Mouse (Mus musculus) midbrain, postnatal 0 days (tissue): ENCODE measurements around the gene Fzd4. TPM values are rescaled to one million over a fixed set of nuclear protein-coding genes. Genes with fewer than 3 reads are reported as not detected.

ENCODE experiments used
- ATAC-seq: fragments of 200-750 bp; cut with Nextera tagmentation; 2 replicates; pipeline ENCODE4 v1.8.0; 2017; ENCODE audit warnings: moderate number of reproducible peaks, mild to moderate bottlenecking, moderate TSS enrichment, moderate library complexity; ENCODE audit not compliant: low FRiP score
- DNase-seq: peaks from one replicate; pipeline ENCODE4 v3.0.0-alpha.2; 2015; ENCODE audit warnings: low spot score
- H3K27ac ChIP-seq: fragments of 300-500 bp; sonication (generic); 2 replicates; pipeline ENCODE4 v1.5.1; 2014; ENCODE audit warnings: low read depth, mild to moderate bottlenecking, low read length, mixed read lengths
- H3K27me3 ChIP-seq: fragments of 300-500 bp; sonication (generic); 2 replicates; pipeline ENCODE4 v1.6.1; 2014; ENCODE audit warnings: low read length, control low read depth, mixed read lengths; ENCODE audit not compliant: insufficient read depth
- H3K36me3 ChIP-seq: fragments of 300-500 bp; sonication (generic); 2 replicates; pipeline ENCODE4 v1.6.1; 2014; ENCODE audit warnings: low read length, control low read depth, mixed read lengths; ENCODE audit not compliant: insufficient read depth
- H3K4me1 ChIP-seq: fragments of 300-500 bp; sonication (generic); 2 replicates; pipeline ENCODE4 v1.6.1; 2014; ENCODE audit warnings: mild to moderate bottlenecking, control low read depth, antibody characterized with exemption, low read length, mixed read lengths; ENCODE audit not compliant: insufficient read depth
- H3K4me2 ChIP-seq: fragments of 300-500 bp; sonication (generic); 2 replicates; pipeline ENCODE4 v1.6.1; 2014; ENCODE audit warnings: low read depth, mild to moderate bottlenecking, low read length, mixed read lengths; ENCODE audit not compliant: poor library complexity, severe bottlenecking
- H3K4me3 ChIP-seq: fragments of 300-500 bp; sonication (generic); 2 replicates; pipeline ENCODE4 v1.5.1; 2014; ENCODE audit warnings: low read depth, mild to moderate bottlenecking, low read length, moderate library complexity
- H3K9ac ChIP-seq: fragments of 300-500 bp; sonication (generic); replicated peaks from 2 replicates; pipeline ENCODE4 v1.6.1; 2014; ENCODE audit warnings: mild to moderate bottlenecking, low read length, moderate library complexity, mixed read lengths; ENCODE audit not compliant: poor library complexity, severe bottlenecking
- H3K9me3 ChIP-seq: fragments of 300-500 bp; sonication (generic); 2 replicates; pipeline ENCODE4 v1.6.1; 2016; ENCODE audit warnings: low read length, control low read depth
- CTCF ChIP-seq: IDR thresholded peaks from 2 replicates; pipeline ENCODE4 v1.5.1; 2016; ENCODE audit warnings: antibody characterized with exemption, mild to moderate bottlenecking
- WGBS: fragments of 180-500 bp; shearing (Covaris S2); extraction: QIAGEN DNeasy Blood & Tissue Kit; methylation state at CpG from one replicate; pipeline ENCODE4 v1.1.7; 2014; 5-methylcytosine and 5-hydroxymethylcytosine counted together
- polyA plus RNA-seq: library from polyadenylated mRNA; unstranded; fragments of >200 nt; fragmentation: Nextera tagmentation; extraction: Ambion mirVana; gene quantifications from 2 replicates; pipeline ENCODE4 v1.2.1, GENCODE M21; 2015
- total RNA-seq: library from RNA; depleted of rRNA; stranded (reverse); fragments of >200 nt; gene quantifications from 2 replicates; pipeline ENCODE4 v1.2.3, GENCODE M21; 2014

Gene Fzd4
- total and polyA plus RNA-seq, 2 experiments from 2014 or later, result 1.2 to 4.4 TPM

GRCm38 (mm10) chr7:89436404-89436803 is 32.2 kb downstream of the Fzd4 start:
- Histone ChIP-seq H3K27me3 (no peaks in the 10 kb centered on the region), H3K4me3 (no peak overlapping the region), H3K36me3 (no peaks in the 10 kb centered on the region), H3K27ac (no peak overlapping the region), H3K4me2 (no peak overlapping the region), H3K4me1 (no peaks in the 10 kb centered on the region), H3K9me3 (no peaks in the 10 kb centered on the region), H3K9ac (no peak overlapping the region)
- ATAC-seq (no peak), DNase-seq (no peak)
- 90% methylated on average over 5 of the region's 5 CpGs for WGBS
- TF ChIP-seq CTCF, result no peak

- H3K36me3 ChIP-seq, result no peaks in the 10 kb centered on the region
- no peak overlapping the region for H3K27ac ChIP-seq
- H3K9me3 ChIP-seq, result no peaks in the 10 kb centered on the region
- peak; percentile 64 for DNase-seq
- no peak overlapping the region for H3K4me2 ChIP-seq
- no peaks in the 10 kb centered on the region for H3K4me1 ChIP-seq
- no peak overlapping the region for H3K9ac ChIP-seq
- 58% methylated on average over 4 of the region's 4 CpGs for WGBS
- no peaks in the 10 kb centered on the region for H3K27me3 ChIP-seq
- H3K4me3 ChIP-seq, result no peak overlapping the region
- ATAC-seq, result no peak
- peak; percentile 73 for TF ChIP-seq CTCF
Observed at GRCm38 (mm10) chr7:89437589-89437988, 33.4 kb downstream of the Fzd4 start.

DNA sequence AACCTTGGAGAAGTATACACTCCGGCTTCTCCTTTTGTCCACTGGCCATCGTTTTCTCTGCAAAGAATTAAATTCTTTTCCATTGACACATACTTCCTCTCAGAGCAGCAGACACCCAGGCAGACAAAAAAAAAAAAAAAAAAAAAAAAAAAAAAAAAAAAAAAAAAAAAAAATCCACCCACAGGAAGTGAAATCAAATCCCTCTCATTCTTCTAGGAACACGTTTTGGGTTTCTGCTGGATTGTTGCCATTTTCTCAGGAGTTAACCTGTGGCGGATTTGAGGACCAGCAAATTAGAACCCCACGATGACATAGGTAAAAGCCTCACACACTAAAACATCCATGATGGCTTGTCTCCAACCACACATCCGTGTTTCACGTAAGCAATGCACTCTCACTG is 37.1 kb downstream of the Fzd4 start:
- no peak for TF ChIP-seq CTCF
- Histone ChIP-seq H3K27me3 (no peaks in the 10 kb centered on the region), H3K36me3 (no peaks in the 10 kb centered on the region), H3K4me2 (no peak overlapping the region), H3K4me3 (no peak overlapping the region), H3K9me3 (no peaks in the 10 kb centered on the region), H3K27ac (no peak overlapping the region), H3K9ac (no peak overlapping the region), H3K4me1 (no peaks in the 10 kb centered on the region)
- DNase-seq, result no peak
- WGBS, result 77% methylated on average over 7 of the region's 7 CpGs
- no peak for ATAC-seq

DNA sequence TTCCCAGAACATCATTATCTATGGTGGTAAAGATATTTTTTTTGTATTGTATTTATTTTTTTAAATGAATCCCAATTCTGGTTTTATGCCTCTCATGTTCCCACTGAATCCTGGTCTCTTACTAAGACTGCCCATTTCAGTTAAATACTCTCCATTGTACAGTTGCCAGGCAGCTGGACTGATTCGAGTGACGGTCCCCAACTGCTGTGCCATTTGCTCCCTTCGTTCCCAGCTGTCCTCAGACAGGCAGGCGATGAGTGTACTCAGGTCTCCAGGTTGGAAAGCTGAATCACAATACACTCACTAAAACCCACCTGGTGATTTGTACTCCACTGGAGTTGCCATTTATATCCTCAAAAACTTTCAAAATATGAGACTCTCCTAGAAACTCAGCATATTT is 38.1 kb downstream of the Fzd4 start:
- Histone ChIP-seq H3K9me3 (no peaks in the 10 kb centered on the region), H3K9ac (no peak overlapping the region), H3K4me3 (no peak overlapping the region), H3K36me3 (no peaks in the 10 kb centered on the region), H3K27me3 (no peaks in the 10 kb centered on the region), H3K4me2 (no peak overlapping the region), H3K4me1 (no peaks in the 10 kb centered on the region), H3K27ac (no peak overlapping the region)
- TF ChIP-seq CTCF, result no peak
- DNase-seq (no peak), ATAC-seq (no peak)
- 61% methylated on average over 4 of the region's 4 CpGs for WGBS

- DNase-seq (no peak), ATAC-seq (no peak)
- H3K36me3 ChIP-seq, result no peaks in the 10 kb centered on the region
- no peaks in the 10 kb centered on the region for H3K4me1 ChIP-seq
- H3K4me3 ChIP-seq, result no peak overlapping the region
- no peak overlapping the region for H3K27ac ChIP-seq
- no peaks in the 10 kb centered on the region for H3K27me3 ChIP-seq
- no peak overlapping the region for H3K4me2 ChIP-seq
- no peaks in the 10 kb centered on the region for H3K9me3 ChIP-seq
- WGBS, result 88% methylated on average over 4 of the region's 4 CpGs
- no peak for TF ChIP-seq CTCF
- H3K9ac ChIP-seq, result no peak overlapping the region
Observed at GRCm38 (mm10) chr7:89445137-89445536, 41.0 kb downstream of the Fzd4 start.

- no peaks in the 10 kb centered on the region for H3K36me3 ChIP-seq
- no peaks in the 10 kb centered on the region for H3K4me1 ChIP-seq
- H3K9ac ChIP-seq, result no peak overlapping the region
- no peak for TF ChIP-seq CTCF
- no peaks in the 10 kb centered on the region for H3K9me3 ChIP-seq
- no peak overlapping the region for H3K4me2 ChIP-seq
- 66% methylated on average over 2 of the region's 2 CpGs for WGBS
- no peak overlapping the region for H3K27ac ChIP-seq
- no peak for DNase-seq
- H3K4me3 ChIP-seq, result no peak overlapping the region
- ATAC-seq, result no peak
- H3K27me3 ChIP-seq, result no peaks in the 10 kb centered on the region
Observed at GRCm38 (mm10) chr7:89450312-89450711, 46.2 kb downstream of the Fzd4 start.
